Mouse (Mus musculus): ENCODE measurements around the gene Lrrc2. TPM values are rescaled to one million over a fixed set of nuclear protein-coding genes. Genes with fewer than 3 reads are reported as not detected.

Lrrc2 gene
- polyA plus RNA-seq, 2 experiments: 0.04 to 0.08 TPM

- 87% methylated on average over 10 of the region's 10 CpGs for WGBS
- H3K4me3 ChIP-seq (replicated peaks; ENCODE audit: low read length): no peak overlapping the region
- TF ChIP-seq POLR2A (IDR thresholded peaks at IDR 0.05; ENCODE audit: borderline replicate concordance, extremely low read depth, insufficient read depth, insufficient read length): no peak
- no peaks in the 10 kb centered on the region for H3K9me3 ChIP-seq (ENCODE audit: control insufficient read depth, low read length)
- no peak overlapping the region for H3K9ac ChIP-seq (ENCODE audit: low read depth, low read length, severe bottlenecking)
- H3K36me3 ChIP-seq (ENCODE audit: control insufficient read depth, insufficient read depth, low read length): no peaks in the 10 kb centered on the region
- DNase-seq (ENCODE audit: low spot score) (no peak), ATAC-seq (ENCODE audit: low FRiP score, low read depth) (no peak)
- no peaks in the 10 kb centered on the region for H3K4me1 ChIP-seq (ENCODE audit: control insufficient read depth, insufficient read depth, low read length)
- H3K4me2 ChIP-seq (replicated peaks; ENCODE audit: low read depth, low read length, severe bottlenecking): no peak overlapping the region
- no peaks in the 10 kb centered on the region for H3K27me3 ChIP-seq (ENCODE audit: control insufficient read depth, insufficient read depth, low read length)
- H3K27ac ChIP-seq (replicated peaks; ENCODE audit: low read depth, low read length): no peak overlapping the region
Observed at GRCm38 (mm10) chr9:111026791-111027190, 75.4 kb downstream of the Lrrc2 start.

Small RNAs within 50 kb of the gene (microRNA-seq; reads per million reads assigned to microRNA genes)
- not detected for gene Gm24269

Other genes with a start within 250 kb of the Lrrc2 start
- 18.9 and 26.1 TPM in 2 replicates for gene Myl3, start 209.7 kb upstream of the Lrrc2 start, polyA plus RNA-seq (2012; rRNA removed)
- 16.4 and 28.1 TPM in 2 replicates for gene Myl3, start 209.7 kb upstream of the Lrrc2 start, polyA plus RNA-seq (2014; fragmentation: Nextera tagmentation; extraction: Ambion mirVana)
- gene Pth1r, start 204.4 kb upstream of the Lrrc2 start, polyA plus RNA-seq (2012; rRNA removed): 149 and 203 TPM in 2 replicates
- gene Pth1r, start 204.4 kb upstream of the Lrrc2 start, polyA plus RNA-seq (2014; fragmentation: Nextera tagmentation; extraction: Ambion mirVana): 96.9 and 99.1 TPM in 2 replicates
- gene Prss42, start 153.4 kb upstream of the Lrrc2 start, polyA plus RNA-seq (2012; rRNA removed): 0.04 TPM in 1 of 2 replicates, not detected in the other
- gene Prss42, start 153.4 kb upstream of the Lrrc2 start, polyA plus RNA-seq (2014; fragmentation: Nextera tagmentation; extraction: Ambion mirVana): not detected in 2 replicates
- gene Prss44, start 137.6 kb upstream of the Lrrc2 start, polyA plus RNA-seq (2012; rRNA removed): not detected in 2 replicates
- gene Prss44, start 137.6 kb upstream of the Lrrc2 start, polyA plus RNA-seq (2014; fragmentation: Nextera tagmentation; extraction: Ambion mirVana): not detected in 2 replicates
- not detected in 2 replicates for gene Prss43, start 124.9 kb upstream of the Lrrc2 start, polyA plus RNA-seq (2012; rRNA removed)
- gene Prss43, start 124.9 kb upstream of the Lrrc2 start, polyA plus RNA-seq (2014; fragmentation: Nextera tagmentation; extraction: Ambion mirVana): not detected in 2 replicates
- not detected in 2 replicates for gene Prss45, start 117.0 kb upstream of the Lrrc2 start, polyA plus RNA-seq (2012; rRNA removed)
- not detected in 2 replicates for gene Prss45, start 117.0 kb upstream of the Lrrc2 start, polyA plus RNA-seq (2014; fragmentation: Nextera tagmentation; extraction: Ambion mirVana)
- not detected in 2 replicates for gene Prss46, start 107.0 kb upstream of the Lrrc2 start, polyA plus RNA-seq (2012; rRNA removed)
- not detected in 2 replicates for gene Prss46, start 107.0 kb upstream of the Lrrc2 start, polyA plus RNA-seq (2014; fragmentation: Nextera tagmentation; extraction: Ambion mirVana)
- 0.41 and 0.54 TPM in 2 replicates for gene Prss50, start 93.6 kb upstream of the Lrrc2 start, polyA plus RNA-seq (2012; rRNA removed)
- gene Prss50, start 93.6 kb upstream of the Lrrc2 start, polyA plus RNA-seq (2014; fragmentation: Nextera tagmentation; extraction: Ambion mirVana): 0.21 and 0.26 TPM in 2 replicates
- 7.3 and 7.4 TPM in 2 replicates for gene Als2cl, start 71.7 kb upstream of the Lrrc2 start, polyA plus RNA-seq (2012; rRNA removed)
- 1.6 and 1.9 TPM in 2 replicates for gene Als2cl, start 71.7 kb upstream of the Lrrc2 start, polyA plus RNA-seq (2014; fragmentation: Nextera tagmentation; extraction: Ambion mirVana)
- gene Tmie, start 71.4 kb upstream of the Lrrc2 start, polyA plus RNA-seq (2012; rRNA removed): 0.61 and 0.85 TPM in 2 replicates
- gene Tmie, start 71.4 kb upstream of the Lrrc2 start, polyA plus RNA-seq (2014; fragmentation: Nextera tagmentation; extraction: Ambion mirVana): 0.37 and 0.52 TPM in 2 replicates
- not detected in 2 replicates for gene Fam240a, start 34.7 kb upstream of the Lrrc2 start, polyA plus RNA-seq (2012; rRNA removed)
- gene Fam240a, start 34.7 kb upstream of the Lrrc2 start, polyA plus RNA-seq (2014; fragmentation: Nextera tagmentation; extraction: Ambion mirVana): not detected in 2 replicates
- gene Tdgf1, start 5.4 kb upstream of the Lrrc2 start, polyA plus RNA-seq (2012; rRNA removed): 0.38 and 0.56 TPM in 2 replicates
- gene Tdgf1, start 5.4 kb upstream of the Lrrc2 start, polyA plus RNA-seq (2014; fragmentation: Nextera tagmentation; extraction: Ambion mirVana): 0.40 and 0.54 TPM in 2 replicates
- gene Rtp3, start 39.0 kb downstream of the Lrrc2 start, polyA plus RNA-seq (2012; rRNA removed): 0.20 and 0.24 TPM in 2 replicates
- not detected in 2 replicates for gene Rtp3, start 39.0 kb downstream of the Lrrc2 start, polyA plus RNA-seq (2014; fragmentation: Nextera tagmentation; extraction: Ambion mirVana)
- 0.44 and 1.1 TPM in 2 replicates for gene Ltf, start 67.7 kb downstream of the Lrrc2 start, polyA plus RNA-seq (2012; rRNA removed)
- gene Ltf, start 67.7 kb downstream of the Lrrc2 start, polyA plus RNA-seq (2014; fragmentation: Nextera tagmentation; extraction: Ambion mirVana): 0.47 and 1.4 TPM in 2 replicates
- 0.50 and 0.63 TPM in 2 replicates for gene Ccrl2, start 106.0 kb downstream of the Lrrc2 start, polyA plus RNA-seq (2012; rRNA removed)
- 0.59 and 0.88 TPM in 2 replicates for gene Ccrl2, start 106.0 kb downstream of the Lrrc2 start, polyA plus RNA-seq (2014; fragmentation: Nextera tagmentation; extraction: Ambion mirVana)
- 22.0 and 36.6 TPM in 2 replicates for gene Lrrfip2, start 166.0 kb downstream of the Lrrc2 start, polyA plus RNA-seq (2012; rRNA removed)
- 37.4 and 37.5 TPM in 2 replicates for gene Lrrfip2, start 166.0 kb downstream of the Lrrc2 start, polyA plus RNA-seq (2014; fragmentation: Nextera tagmentation; extraction: Ambion mirVana)

Measured in limb, embryonic 14.5 days (tissue).